Mouse (Mus musculus) retina, embryonic 14.5 days (tissue): Measurements from ENCODE around the gene Rab11b.

Experiments used
- DNase-seq: peaks from one replicate; pipeline ENCODE4 v3.0.0-alpha.2; 2015; ENCODE audit warnings: low spot score

Gene Rab11b

GRCm38 (mm10) chr17:33760255-33761165 is at the start of gene Rab11b:
Gene Rab11b, minus strand, starts transcription at chr17:33760530.
- peak; percentile 100 for DNase-seq

- DNase-seq = no peak
Observed at GRCm38 (mm10) chr17:33808192-33808591, 47.9 kb upstream of the Rab11b start.

GRCm38 (mm10) chr17:33807181-33807888 is 47.0 kb upstream of the Rab11b start:
- DNase-seq = no peak

- no peak for DNase-seq
Observed at GRCm38 (mm10) chr17:33804745-33805144, 44.4 kb upstream of the Rab11b start.

GRCm38 (mm10) chr17:33804205-33804604 is 43.9 kb upstream of the Rab11b start:
- DNase-seq = no peak

GRCm38 (mm10) chr17:33802221-33802620 is 41.9 kb upstream of the Rab11b start:
- DNase-seq = peak; percentile 44

GRCm38 (mm10) chr17:33799277-33799676 is 38.9 kb upstream of the Rab11b start:
- DNase-seq = no peak

GRCm38 (mm10) chr17:33798306-33798705 is 38.0 kb upstream of the Rab11b start:
- no peak for DNase-seq

GRCm38 (mm10) chr17:33788732-33789131 is 28.4 kb upstream of the Rab11b start:
- DNase-seq = no peak

GRCm38 (mm10) chr17:33786375-33786774 is 26.0 kb upstream of the Rab11b start:
- no peak for DNase-seq

GRCm38 (mm10) chr17:33784939-33785338 is 24.6 kb upstream of the Rab11b start:
- no peak for DNase-seq

- DNase-seq = no peak
Observed at GRCm38 (mm10) chr17:33783408-33783807, 23.1 kb upstream of the Rab11b start.

GRCm38 (mm10) chr17:33782067-33782466 is 21.7 kb upstream of the Rab11b start:
- no peak for DNase-seq

- DNase-seq = peak; percentile 74
Observed at GRCm38 (mm10) chr17:33781124-33781977, 21.0 kb upstream of the Rab11b start, which contains the start of gene Angptl4. Gene Angptl4, minus strand, starts transcription at chr17:33781830.

GRCm38 (mm10) chr17:33780431-33780830 is 20.1 kb upstream of the Rab11b start:
- no peak for DNase-seq

GRCm38 (mm10) chr17:33779967-33780295 is 19.6 kb upstream of the Rab11b start:
- DNase-seq = no peak

- DNase-seq = no peak
Observed at GRCm38 (mm10) chr17:33779271-33779966, 19.1 kb upstream of the Rab11b start.

GRCm38 (mm10) chr17:33775287-33775686 is 15.0 kb upstream of the Rab11b start:
- DNase-seq = no peak

GRCm38 (mm10) chr17:33774573-33775155 is 14.3 kb upstream of the Rab11b start:
- DNase-seq = no peak

GRCm38 (mm10) chr17:33773871-33774572 is 13.7 kb upstream of the Rab11b start:
- no peak for DNase-seq

- no peak for DNase-seq
Observed at GRCm38 (mm10) chr17:33773426-33773825, 13.1 kb upstream of the Rab11b start.
